Mouse (Mus musculus) E14TG2a.4 (cell line): ENCODE results near the gene Plxdc2.

Source experiments
- CTCF ChIP-seq: conservative IDR thresholded peaks from 2 replicates; pipeline ENCODE4 v1.5.1; 2014; ENCODE audit warnings: low read length
- NANOG ChIP-seq: IDR thresholded peaks from 2 replicates; pipeline ENCODE4 v1.6.1; 2014; ENCODE audit warnings: borderline replicate concordance, low read length, mixed read lengths
- POU5F1 ChIP-seq: IDR thresholded peaks from 2 replicates; pipeline ENCODE4 v1.6.1; 2014; ENCODE audit warnings: low read length, borderline replicate concordance

DNA sequence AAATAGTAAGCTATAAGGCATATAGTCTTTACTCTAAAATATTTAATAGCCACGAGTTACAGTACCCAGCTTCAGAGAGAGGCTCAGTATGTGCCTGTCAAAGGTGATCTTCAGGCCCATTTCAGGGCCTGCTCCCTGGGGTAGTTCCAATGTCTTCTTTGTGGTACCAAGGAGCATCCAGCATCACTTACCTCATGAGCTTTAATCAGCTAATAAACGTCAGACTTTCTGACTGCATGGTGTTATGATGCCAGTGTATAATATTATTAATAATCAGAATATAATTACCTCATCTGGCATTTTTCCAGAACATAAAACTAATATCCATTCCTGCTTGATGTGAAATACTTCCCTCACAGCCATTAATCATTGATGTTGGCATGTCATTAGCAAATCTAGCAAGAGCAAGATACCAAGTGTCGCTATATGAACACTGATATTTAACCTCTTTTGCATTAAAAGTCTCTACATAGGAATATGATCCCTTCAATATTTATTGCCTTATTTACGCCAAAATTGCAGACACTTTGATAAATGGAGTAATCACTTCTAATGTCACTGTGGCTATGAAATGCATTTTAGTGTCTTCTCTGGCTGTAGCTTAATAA, 393.3 kb downstream of the Plxdc2 start:
- TF ChIP-seq CTCF (no peak), NANOG (no peak), POU5F1 (no peak)
